Mouse (Mus musculus) forebrain, embryonic 12.5 days (tissue): ENCODE data around the gene Usp22. TPM values are rescaled to one million over a fixed set of nuclear protein-coding genes. Genes with fewer than 3 reads are reported as not detected.
"Not testable (repeated sequence)": the region's sequence is repeated elsewhere in the genome, so short reads cannot be mapped to it uniquely, and the experiment has no call there.

ENCODE experiments used
- ATAC-seq: fragments of 200-750 bp; cut with Nextera tagmentation; 2 replicates; pipeline ENCODE4 v1.8.0; 2017; ENCODE audit warnings: moderate TSS enrichment; ENCODE audit not compliant: low FRiP score
- H3K27ac ChIP-seq: fragments of 300-500 bp; sonication (generic); 2 replicates; pipeline ENCODE4 v1.5.1; 2016; ENCODE audit warnings: mild to moderate bottlenecking
- H3K27me3 ChIP-seq: fragments of 300-500 bp; sonication (generic); 2 replicates; pipeline ENCODE4 v1.6.1; 2016; ENCODE audit warnings: mild to moderate bottlenecking
- H3K36me3 ChIP-seq: fragments of 300-500 bp; sonication (generic); replicated peaks from 2 replicates; pipeline ENCODE4 v1.6.1; 2016; ENCODE audit warnings: mild to moderate bottlenecking
- H3K4me1 ChIP-seq: fragments of 300-500 bp; sonication (generic); 2 replicates; pipeline ENCODE4 v1.6.1; 2016
- H3K4me2 ChIP-seq: fragments of 300-500 bp; sonication (generic); 2 replicates; pipeline ENCODE4 v1.6.1; 2016; ENCODE audit warnings: mild to moderate bottlenecking, moderate library complexity
- H3K4me3 ChIP-seq: fragments of 300-500 bp; sonication (generic); replicated peaks from 2 replicates; pipeline ENCODE4 v1.5.1; 2016; ENCODE audit warnings: mild to moderate bottlenecking
- H3K9ac ChIP-seq: fragments of 300-500 bp; sonication (generic); 2 replicates; pipeline ENCODE4 v1.6.1; 2016; ENCODE audit warnings: mild to moderate bottlenecking
- H3K9me3 ChIP-seq: fragments of 300-500 bp; sonication (generic); 2 replicates; pipeline ENCODE4 v1.6.1; 2016
- WGBS: fragments of 180-500 bp; shearing (Covaris S2); methylation state at CpG from one replicate; pipeline ENCODE4 v1.1.7; 2016; 5-methylcytosine and 5-hydroxymethylcytosine counted together
- polyA plus RNA-seq: library from polyadenylated mRNA; unstranded; fragments of >200 nt; fragmentation: Nextera tagmentation; extraction: Ambion mirVana; gene quantifications from 2 replicates; pipeline ENCODE4 v1.2.1, GENCODE M21; 2016

Gene Usp22
- polyA plus RNA-seq, 1 experiment from 2014 or later, result 305 TPM

- H3K27ac ChIP-seq, result no peak overlapping the region
- no peak for ATAC-seq
- WGBS, result 100% methylated on average over 2 of the region's 2 CpGs
Observed at GRCm38 (mm10) chr11:61155727-61156126, 19.1 kb downstream of the Usp22 start.

GRCm38 (mm10) chr11:61150233-61151001 lies 24.4 kb downstream of the Usp22 start:
- no peak for ATAC-seq
- Histone ChIP-seq H3K4me2 (no peak overlapping the region), H3K9me3 (no peaks in the 10 kb centered on the region), H3K27me3 (peaks cover 30% of the 10 kb centered on the region), H3K4me1 (peaks cover 11% of the 10 kb centered on the region), H3K27ac (no peak overlapping the region), H3K36me3 (peaks cover 42% of the 10 kb centered on the region), H3K4me3 (no peak overlapping the region), H3K9ac (no peak overlapping the region)
- WGBS, result 74% methylated on average over 6 of the region's 6 CpGs

More at GRCm38 (mm10) chr11:61155727-61156126, 19.1 kb downstream of the Usp22 start:
- Histone ChIP-seq H3K4me1 (no peaks in the 10 kb centered on the region), H3K9ac (no peak overlapping the region), H3K9me3 (no peaks in the 10 kb centered on the region), H3K27me3 (no peaks in the 10 kb centered on the region), H3K4me2 (no peak overlapping the region), H3K4me3 (no peak overlapping the region), H3K36me3 (peaks cover 96% of the 10 kb centered on the region)

- ATAC-seq, result peak; percentile 55
- Histone ChIP-seq H3K4me2 (peak overlapping the region; percentile 81), H3K4me1 (peaks cover 11% of the 10 kb centered on the region), H3K4me3 (peak overlapping the region; percentile 41), H3K9me3 (no peaks in the 10 kb centered on the region), H3K9ac (peak overlapping the region; percentile 53), H3K27ac (no peak overlapping the region), H3K27me3 (peaks cover 30% of the 10 kb centered on the region), H3K36me3 (peaks cover 11% of the 10 kb centered on the region)
- WGBS, result 6% methylated on average over 31 of the region's 32 CpGs
Observed at GRCm38 (mm10) chr11:61147300-61147683, 27.6 kb downstream of the Usp22 start.

DNA sequence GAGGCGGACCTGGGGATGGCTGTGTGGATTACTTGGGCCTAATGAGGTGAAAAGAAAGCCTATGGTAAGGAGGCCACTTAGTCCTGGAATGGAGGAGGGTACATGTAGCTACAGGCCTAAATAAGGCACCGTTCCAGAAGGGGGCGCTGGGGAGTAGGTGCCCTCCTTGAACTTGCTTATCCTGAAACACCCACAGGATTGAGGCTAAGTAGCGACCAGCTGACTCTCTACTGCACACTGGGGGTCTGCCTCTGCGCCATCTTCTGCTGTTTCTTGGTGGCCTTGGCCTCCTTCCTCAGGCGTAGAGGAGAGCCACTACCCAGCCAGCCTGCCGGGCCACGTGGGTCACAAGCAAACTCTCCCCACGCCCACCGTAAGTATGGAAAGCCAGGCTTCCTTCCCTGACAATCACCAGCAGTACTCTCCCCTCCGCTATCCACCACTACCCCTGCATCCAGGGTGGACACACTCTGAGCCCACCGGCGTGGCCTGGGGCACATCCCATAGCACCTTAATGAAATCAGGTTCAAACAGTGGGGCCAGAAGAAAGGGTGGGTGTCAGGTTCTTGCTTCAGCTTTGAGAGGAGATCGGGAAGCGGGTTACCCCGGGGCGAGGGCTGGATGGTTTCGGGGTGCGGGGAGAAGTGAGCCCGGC lies 28.1 kb downstream of the Usp22 start:
- Histone ChIP-seq H3K9me3 (no peaks in the 10 kb centered on the region), H3K4me1 (peaks cover 11% of the 10 kb centered on the region), H3K4me2 (peak overlapping the region; percentile 81), H3K27ac (no peak overlapping the region), H3K9ac (peak overlapping the region; percentile 53), H3K36me3 (peaks cover 6% of the 10 kb centered on the region; the same call in 1 of the 2 replicates), H3K27me3 (peaks cover 30% of the 10 kb centered on the region), H3K4me3 (peak overlapping the region; percentile 41)
- ATAC-seq, result no peak
- 10% methylated on average over 20 of the region's 20 CpGs for WGBS

- ATAC-seq, result no peak
- 61% methylated on average over 8 of the region's 8 CpGs for WGBS
- Histone ChIP-seq H3K36me3 (no peaks in the 10 kb centered on the region), H3K9me3 (no peaks in the 10 kb centered on the region), H3K27ac (no peak overlapping the region), H3K4me2 (no peak overlapping the region), H3K4me1 (peaks cover 11% of the 10 kb centered on the region), H3K4me3 (no peak overlapping the region), H3K9ac (no peak overlapping the region), H3K27me3 (peaks cover 30% of the 10 kb centered on the region)
Observed at GRCm38 (mm10) chr11:61145551-61145950, 29.3 kb downstream of the Usp22 start.

DNA sequence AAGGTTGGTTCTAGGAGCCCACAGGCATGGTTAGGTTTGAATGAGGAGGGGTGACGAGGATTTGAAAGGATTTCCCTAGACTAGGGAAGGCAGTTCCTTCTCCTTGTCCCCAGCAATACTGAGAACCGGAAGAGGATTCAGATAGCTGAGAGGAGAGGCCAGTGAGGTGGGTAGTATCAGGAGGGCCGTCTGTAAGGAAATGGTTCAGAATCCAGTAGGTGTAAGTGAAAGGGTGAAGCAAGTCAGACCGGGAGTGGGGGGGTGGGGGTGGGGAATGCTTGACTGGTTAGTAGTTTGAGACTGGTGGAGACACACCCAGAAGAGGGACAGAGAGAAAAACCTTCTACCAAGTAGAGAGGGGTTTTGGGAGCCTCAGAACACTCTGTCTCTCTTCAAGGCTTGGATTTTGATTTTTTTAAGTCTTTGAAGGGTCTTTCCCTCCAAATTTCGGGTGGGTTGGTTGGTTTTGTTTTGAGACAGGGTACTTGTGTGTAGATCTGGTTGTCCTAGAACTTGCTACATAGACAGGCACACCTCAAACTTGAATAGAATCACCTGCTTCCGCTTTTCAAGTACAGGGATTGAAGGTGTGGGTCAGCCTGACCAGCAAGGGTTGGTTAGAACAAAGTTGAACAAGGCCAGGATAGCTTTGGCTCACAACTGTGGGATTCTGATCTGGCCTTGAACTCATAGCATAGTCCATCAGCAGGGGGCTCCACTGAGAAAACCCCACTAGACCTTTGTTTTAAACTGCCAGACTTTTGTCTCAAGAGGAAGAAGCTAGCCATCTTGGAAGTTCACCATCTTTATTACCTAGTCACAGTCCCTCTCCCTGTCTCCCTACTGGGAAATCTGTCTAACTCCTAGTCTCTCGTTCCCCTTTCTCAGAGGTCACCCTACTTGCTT lies 31.0 kb downstream of the Usp22 start:
- peaks cover 30% of the 10 kb centered on the region for H3K27me3 ChIP-seq
- no peak overlapping the region for H3K4me3 ChIP-seq
- H3K9ac ChIP-seq, result no peak overlapping the region
- WGBS, result 72% methylated on average over 7 of the region's 7 CpGs
- H3K4me2 ChIP-seq, result no peak overlapping the region
- ATAC-seq, result no peak
- no peak overlapping the region for H3K27ac ChIP-seq
- no peaks in the 10 kb centered on the region for H3K36me3 ChIP-seq
- H3K4me1 ChIP-seq, result peaks cover 11% of the 10 kb centered on the region
- H3K9me3 ChIP-seq, result no peaks in the 10 kb centered on the region

- peaks cover 25% of the 10 kb centered on the region for H3K27me3 ChIP-seq
- H3K4me1 ChIP-seq, result peaks cover 11% of the 10 kb centered on the region
- no peaks in the 10 kb centered on the region for H3K9me3 ChIP-seq
- no peaks in the 10 kb centered on the region for H3K36me3 ChIP-seq
- no peak overlapping the region for H3K4me3 ChIP-seq
- no peak overlapping the region for H3K9ac ChIP-seq
- WGBS, result 81% methylated on average over 6 of the region's 6 CpGs
- H3K27ac ChIP-seq, result no peak overlapping the region
- ATAC-seq, result no peak
- no peak overlapping the region for H3K4me2 ChIP-seq
Observed at GRCm38 (mm10) chr11:61142941-61143530, 31.8 kb downstream of the Usp22 start.

DNA sequence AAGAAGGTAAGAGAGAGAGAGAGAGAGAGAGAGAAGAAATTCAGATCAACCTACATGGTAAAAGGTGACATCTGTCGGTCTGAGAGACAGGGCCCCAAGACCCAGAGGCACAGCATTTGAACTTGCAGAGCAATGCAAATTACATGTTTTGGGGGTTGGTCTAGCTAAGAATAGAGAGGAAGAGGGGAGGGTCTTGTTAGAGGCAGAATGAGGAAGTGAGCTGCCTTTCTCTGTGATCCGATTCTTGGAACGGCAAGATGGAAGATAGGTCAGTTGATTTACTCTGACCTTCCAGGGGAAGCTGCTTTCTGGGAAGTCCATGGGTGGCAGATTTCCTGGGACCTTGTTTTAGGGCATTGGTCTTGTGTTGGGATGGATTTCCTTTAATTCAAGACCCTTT lies 32.6 kb downstream of the Usp22 start:
- Histone ChIP-seq H3K4me1 (peaks cover 6% of the 10 kb centered on the region), H3K27ac (no peak overlapping the region), H3K9me3 (no peaks in the 10 kb centered on the region), H3K9ac (no peak overlapping the region), H3K36me3 (no peaks in the 10 kb centered on the region), H3K27me3 (peaks cover 17% of the 10 kb centered on the region), H3K4me3 (no peak overlapping the region), H3K4me2 (no peak overlapping the region)
- 83% methylated on average over 3 of the region's 3 CpGs for WGBS
- no peak for ATAC-seq

DNA sequence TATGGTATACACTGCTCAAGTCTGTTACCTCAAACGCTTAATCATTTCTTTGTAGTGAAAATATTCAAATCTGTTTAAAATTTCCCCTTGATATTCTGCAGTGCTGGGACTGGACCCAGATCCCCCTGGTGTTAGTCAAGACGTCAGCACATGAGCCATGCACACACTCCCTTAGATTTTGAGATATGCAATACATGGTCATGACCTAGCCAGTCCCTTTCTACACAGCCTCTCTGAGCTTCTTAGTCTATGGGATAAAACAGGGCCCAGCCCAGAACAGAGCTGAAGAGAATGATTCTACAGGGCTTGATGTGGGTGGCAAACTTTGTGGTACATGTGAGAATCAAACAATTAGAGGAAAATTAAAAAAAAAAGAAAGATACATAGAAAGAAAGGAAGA lies 33.2 kb downstream of the Usp22 start:
- H3K9ac ChIP-seq, result no peak overlapping the region
- ATAC-seq, result no peak
- no peaks in the 10 kb centered on the region for H3K36me3 ChIP-seq
- H3K9me3 ChIP-seq, result no peaks in the 10 kb centered on the region
- no peak overlapping the region for H3K27ac ChIP-seq
- 0 out of 2 replicates have a peak, but pooled peaks cover under 1% of the 10 kb centered on the region for H3K4me1 ChIP-seq
- peaks cover 11% of the 10 kb centered on the region; the same call in 1 of the 2 replicates for H3K27me3 ChIP-seq
- 79% methylated on average over 2 of the region's 2 CpGs for WGBS
- no peak overlapping the region for H3K4me2 ChIP-seq
- no peak overlapping the region for H3K4me3 ChIP-seq

GRCm38 (mm10) chr11:61132943-61133342 lies 41.9 kb downstream of the Usp22 start:
- no peaks in the 10 kb centered on the region for H3K27me3 ChIP-seq
- H3K4me2 ChIP-seq, result no peak overlapping the region
- H3K27ac ChIP-seq, result no peak overlapping the region
- 84% methylated on average over 2 of the region's 2 CpGs for WGBS
- no peak for ATAC-seq
- H3K36me3 ChIP-seq, result no peaks in the 10 kb centered on the region
- H3K4me3 ChIP-seq, result no peak overlapping the region
- no peak overlapping the region for H3K9ac ChIP-seq
- H3K4me1 ChIP-seq, result peaks cover 3% of the 10 kb centered on the region; the same call in 1 of the 2 replicates
- H3K9me3 ChIP-seq, result no peaks in the 10 kb centered on the region

DNA sequence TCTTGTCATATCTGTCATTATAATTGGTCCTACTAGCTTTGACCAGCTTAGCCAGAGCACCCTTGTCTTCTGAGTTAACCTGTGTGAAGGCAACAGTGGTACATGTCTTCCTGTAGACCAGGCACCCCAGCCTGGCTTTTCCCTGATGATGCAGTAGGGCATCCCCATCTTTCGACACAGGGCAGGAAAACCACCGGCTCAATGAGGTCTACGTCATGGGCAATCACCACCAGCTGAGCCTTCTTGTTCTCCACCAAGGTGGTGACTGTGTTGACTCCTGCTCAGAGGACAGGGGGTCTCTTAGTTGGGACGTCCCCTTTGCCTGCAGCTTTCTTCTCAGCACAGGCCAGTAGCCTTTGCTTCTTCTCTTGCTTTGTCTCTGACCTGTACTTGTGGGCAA lies 44.2 kb downstream of the Usp22 start:
- not testable (repeated sequence) for H3K4me2 ChIP-seq, H3K36me3 ChIP-seq, H3K27me3 ChIP-seq, H3K4me3 ChIP-seq, H3K9ac ChIP-seq, ATAC-seq, H3K4me1 ChIP-seq, H3K27ac ChIP-seq, H3K9me3 ChIP-seq
- 88% methylated on average over 4 of the region's 4 CpGs for WGBS

DNA sequence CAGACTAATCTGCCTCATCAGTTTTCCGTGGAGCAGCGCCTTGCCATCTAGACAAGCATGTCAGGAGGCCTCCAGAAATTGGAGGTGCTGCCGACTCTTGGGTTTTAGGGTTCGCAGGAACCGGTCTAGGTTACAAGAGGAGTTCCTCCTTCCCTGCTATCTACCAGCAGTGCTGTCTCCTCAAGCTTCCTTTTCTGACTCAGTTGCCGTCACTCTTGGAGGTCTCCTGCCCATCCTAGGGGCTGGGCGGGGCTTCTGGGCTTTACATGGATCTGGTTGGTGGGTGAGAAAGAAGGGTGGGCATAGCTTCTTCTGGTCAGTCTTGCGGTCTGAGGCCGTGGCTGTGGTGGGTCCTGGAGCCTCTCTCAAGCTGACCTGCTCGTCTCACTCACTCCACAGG lies 45.5 kb downstream of the Usp22 start:
- no peak for ATAC-seq
- Histone ChIP-seq H3K9ac (no peak overlapping the region), H3K4me3 (no peak overlapping the region), H3K27me3 (no peaks in the 10 kb centered on the region), H3K4me2 (no peak overlapping the region), H3K27ac (no peak overlapping the region), H3K4me1 (peaks cover 3% of the 10 kb centered on the region; the same call in 1 of the 2 replicates), H3K36me3 (no peaks in the 10 kb centered on the region), H3K9me3 (no peaks in the 10 kb centered on the region)
- 59% methylated on average over 10 of the region's 10 CpGs for WGBS
